Mouse (Mus musculus) thymus, postnatal 10 days (tissue): ENCODE results near the gene Prkag2.
"Not testable (repeated sequence)": the region's sequence is repeated elsewhere in the genome, so short reads cannot be mapped to it uniquely, and the experiment has no call there.

ENCODE experiments used
- DNase-seq, 2 experiments: peaks; one replicate each; pipeline ENCODE4 v3.0.0; 2021; ENCODE audit warnings: low spot score in 2 of 2

Gene Prkag2

GRCm38 (mm10) chr5:25086234-25086633 lies 14.2 kb downstream of the Prkag2 start:
- no peak for DNase-seq

- DNase-seq: no peak
These were observed 15.3 kb downstream of the Prkag2 start for GRCm38 (mm10) chr5:25085170-25085569.

GRCm38 (mm10) chr5:25083816-25084215 lies 16.6 kb downstream of the Prkag2 start:
- DNase-seq: no peak

- peak in 1 of 2 experiments; percentile 38 for DNase-seq
These were observed 17.9 kb downstream of the Prkag2 start for GRCm38 (mm10) chr5:25082542-25082941.

GRCm38 (mm10) chr5:25081545-25081944 lies 18.9 kb downstream of the Prkag2 start:
- DNase-seq: peak; percentile 29 to 48

GRCm38 (mm10) chr5:25080994-25081393 lies 19.4 kb downstream of the Prkag2 start:
- DNase-seq: no peak

GRCm38 (mm10) chr5:25080438-25080945 lies 19.9 kb downstream of the Prkag2 start:
- DNase-seq: no peak

- DNase-seq: no peak
These were observed 20.6 kb downstream of the Prkag2 start for GRCm38 (mm10) chr5:25079766-25080265.

GRCm38 (mm10) chr5:25077873-25078651 lies 22.4 kb downstream of the Prkag2 start:
- no peak for DNase-seq

- DNase-seq: not testable (repeated sequence)
These were observed 23.2 kb downstream of the Prkag2 start for GRCm38 (mm10) chr5:25077258-25077657.

- DNase-seq: no peak
These were observed 24.8 kb downstream of the Prkag2 start for GRCm38 (mm10) chr5:25075623-25076022.

- DNase-seq: no peak
These were observed 30.6 kb downstream of the Prkag2 start for GRCm38 (mm10) chr5:25069815-25070214.

- no peak for DNase-seq
These were observed 33.3 kb downstream of the Prkag2 start for GRCm38 (mm10) chr5:25067122-25067521.

- no peak for DNase-seq
These were observed 35.9 kb downstream of the Prkag2 start for GRCm38 (mm10) chr5:25064270-25065232.

- peak in 1 of 2 experiments; percentile 10 for DNase-seq
These were observed 37.8 kb downstream of the Prkag2 start for GRCm38 (mm10) chr5:25062506-25063132.

- no peak for DNase-seq
These were observed 41.3 kb downstream of the Prkag2 start for GRCm38 (mm10) chr5:25058853-25059741.

GRCm38 (mm10) chr5:25058417-25058816 lies 42.0 kb downstream of the Prkag2 start:
- no peak for DNase-seq

- no peak for DNase-seq
These were observed 45.2 kb downstream of the Prkag2 start for GRCm38 (mm10) chr5:25055288-25055687.

GRCm38 (mm10) chr5:25053971-25054658 lies 46.3 kb downstream of the Prkag2 start:
- DNase-seq: no peak

GRCm38 (mm10) chr5:25050827-25051226 lies 49.6 kb downstream of the Prkag2 start:
- no peak for DNase-seq
